Mouse (Mus musculus) ES-E14 (cell line): ENCODE measurements around the gene Szrd1. TPM values are rescaled to one million over a fixed set of nuclear protein-coding genes. Genes with fewer than 3 reads are reported as not detected.

ENCODE experiments used
- DNase-seq: peaks from one replicate; pipeline ENCODE4 v3.0.0-alpha.2; 2013; ENCODE audit warnings: low read depth, low spot score
- H3K27ac ChIP-seq: 2 replicates; pipeline ENCODE4 v1.5.1; 2012; ENCODE audit warnings: low read depth, mild to moderate bottlenecking, low read length, moderate library complexity, mixed read lengths; ENCODE audit not compliant: poor library complexity, insufficient read depth, severe bottlenecking
- H3K36me3 ChIP-seq: 2 replicates; pipeline ENCODE4 v1.6.1; 2012; ENCODE audit warnings: mild to moderate bottlenecking, low read length, moderate library complexity, mixed read lengths; ENCODE audit not compliant: control insufficient read depth, poor library complexity, insufficient read depth, severe bottlenecking
- H3K4me1 ChIP-seq, 2 experiments: fragments of 150-350 bp in 1 of 2; sonication (generic) in 1 of 2; 2 replicates each; pipeline ENCODE4 v1.6.1; 2012; ENCODE audit warnings: low read length in 2 of 2, mild to moderate bottlenecking in 1 of 2, mixed read lengths in 1 of 2; ENCODE audit not compliant: control insufficient read depth in 2 of 2, insufficient read depth in 2 of 2, poor library complexity in 1 of 2
- H3K4me3 ChIP-seq, 2 experiments: fragments of 150-350 bp in 1 of 2; sonication (generic) in 1 of 2; 2 replicates each; pipeline ENCODE4 v1.5.1; 2012; ENCODE audit warnings: low read length in 2 of 2, low read depth in 1 of 2, mild to moderate bottlenecking in 1 of 2, mixed read lengths in 1 of 2; ENCODE audit not compliant: insufficient read depth in 1 of 2, poor library complexity in 1 of 2, severe bottlenecking in 1 of 2
- H3K9ac ChIP-seq: 2 replicates; pipeline ENCODE4 v1.6.1; 2012; ENCODE audit warnings: low read depth, mild to moderate bottlenecking, low read length, mixed read lengths; ENCODE audit not compliant: poor library complexity, insufficient read depth, severe bottlenecking
- H3K9me3 ChIP-seq: fragments of 150-350 bp; sonication (generic); 2 replicates; pipeline ENCODE4 v1.6.1; 2012; ENCODE audit warnings: low read depth, mild to moderate bottlenecking, low read length; ENCODE audit not compliant: control insufficient read depth, insufficient read depth
- CHD2 ChIP-seq: IDR thresholded peaks from 2 replicates; pipeline ENCODE4 v1.6.1; 2014; ENCODE audit warnings: mild to moderate bottlenecking, low read depth, low read length, inconsistent platforms
- HCFC1 ChIP-seq: IDR thresholded peaks from 2 replicates; pipeline ENCODE4 v1.6.1; 2012; ENCODE audit warnings: low read length, inconsistent platforms, borderline replicate concordance; ENCODE audit not compliant: insufficient read depth
- MAFK ChIP-seq: IDR thresholded peaks from 2 replicates; pipeline ENCODE4 v1.6.1; 2014; ENCODE audit warnings: mild to moderate bottlenecking, low read depth, low read length, inconsistent platforms; ENCODE audit not compliant: insufficient read depth
- ZC3H11A ChIP-seq: IDR thresholded peaks from 2 replicates; pipeline ENCODE4 v1.6.1; 2012; ENCODE audit warnings: low read depth, mild to moderate bottlenecking, inconsistent platforms, low read length, borderline replicate concordance
- ZNF384 ChIP-seq: IDR thresholded peaks from 2 replicates; pipeline ENCODE4 v1.6.1; 2012; ENCODE audit warnings: low read depth, low read length, inconsistent platforms
- in situ Hi-C, 2 experiments: fragments of 600-800 bp; cut with MboI; formaldehyde crosslinking; loops; one replicate each; pipeline ENCODE4 v1.15.1; 2025; ENCODE audit warnings: low sequenced_read_pairs in 2 of 2, inconsistent platforms in 1 of 2; ENCODE audit not compliant: unreplicated experiment in 2 of 2
- total RNA-seq: library from RNA; depleted of rRNA; stranded (reverse); fragments of 300-350 nt; gene quantifications from 2 replicates; pipeline ENCODE4 v1.2.3, GENCODE M21; 2012

Gene Szrd1
- total RNA-seq, 1 experiment: 64.6 TPM

- H3K4me1 ChIP-seq: peaks cover 0 to 4% of the 10 kb centered on the region in 2 experiments; a peak in 1 of 4 replicates
These were observed 32.5 kb upstream of the Szrd1 start for GRCm38 (mm10) chr4:141172121-141172520.

DNA sequence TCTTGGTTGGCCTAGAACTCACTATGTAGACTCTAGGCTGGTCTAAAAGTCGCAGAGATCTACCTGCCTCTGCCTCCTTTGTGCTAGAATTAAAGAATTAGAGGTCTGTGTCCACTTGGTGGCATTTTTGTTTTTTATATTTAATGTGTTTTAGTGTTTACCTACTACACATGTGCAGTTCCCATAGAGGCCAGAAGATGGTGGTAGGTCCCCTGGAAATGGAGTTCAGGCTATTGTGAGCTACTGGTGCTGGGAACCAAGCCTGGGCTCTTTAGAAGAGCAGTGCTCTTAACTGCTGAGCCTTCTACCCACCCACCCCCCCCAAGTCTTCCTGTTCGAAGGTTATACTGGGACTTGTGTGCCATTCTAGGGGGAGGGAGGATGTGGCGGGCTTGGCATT lies 27.6 kb upstream of the Szrd1 start:
- in situ Hi-C loops: no loop called here
- peaks cover 18% of the 10 kb centered on the region for H3K36me3 ChIP-seq
- H3K27ac ChIP-seq: peak overlapping the region; percentile 92; the same call in 1 of the 2 replicates

More at GRCm38 (mm10) chr4:141172121-141172520, 32.5 kb upstream of the Szrd1 start:
- Histone ChIP-seq H3K9me3 (no peaks in the 10 kb centered on the region), H3K36me3 (peaks cover 30% of the 10 kb centered on the region), H3K9ac (no peak overlapping the region), H3K27ac (no peak overlapping the region), H3K4me3 (no peak overlapping the region)
- no peak for DNase-seq
- in situ Hi-C loops: no loop called here
- no peak for TF ChIP-seq MAFK
- TF ChIP-seq ZC3H11A: no peak
- TF ChIP-seq ZNF384: no peak
- no peak for TF ChIP-seq CHD2
- no peak for TF ChIP-seq HCFC1

GRCm38 (mm10) chr4:141165744-141166292 lies 26.2 kb upstream of the Szrd1 start:
- Histone ChIP-seq H3K9me3 (no peaks in the 10 kb centered on the region), H3K4me1 (peaks cover 12 to 15% of the 10 kb centered on the region in 2 experiments), H3K4me3 (peak overlapping the region in 1 of 2 experiments; percentile 41; a peak in 2 of 4 replicates), H3K9ac (no peak overlapping the region), H3K36me3 (peaks cover 6% of the 10 kb centered on the region), H3K27ac (peak overlapping the region; percentile 92)
- peak; percentile 77 for DNase-seq
- TF ChIP-seq MAFK (no peak), CHD2 (no peak), HCFC1 (no peak), ZNF384 (peak; percentile 81), ZC3H11A (no peak)
- in situ Hi-C loops: no loop called here

More for the DNA sequence above, 27.6 kb upstream of the Szrd1 start:
- H3K9ac ChIP-seq: no peak overlapping the region; the same call in 1 of the 2 replicates
- peaks cover 12 to 13% of the 10 kb centered on the region in 2 experiments for H3K4me1 ChIP-seq
- no peak overlapping the region for H3K4me3 ChIP-seq
- peak; percentile 29 for DNase-seq
- H3K9me3 ChIP-seq: no peaks in the 10 kb centered on the region
- TF ChIP-seq CHD2 (no peak), ZC3H11A (no peak), ZNF384 (no peak), HCFC1 (no peak)

DNA sequence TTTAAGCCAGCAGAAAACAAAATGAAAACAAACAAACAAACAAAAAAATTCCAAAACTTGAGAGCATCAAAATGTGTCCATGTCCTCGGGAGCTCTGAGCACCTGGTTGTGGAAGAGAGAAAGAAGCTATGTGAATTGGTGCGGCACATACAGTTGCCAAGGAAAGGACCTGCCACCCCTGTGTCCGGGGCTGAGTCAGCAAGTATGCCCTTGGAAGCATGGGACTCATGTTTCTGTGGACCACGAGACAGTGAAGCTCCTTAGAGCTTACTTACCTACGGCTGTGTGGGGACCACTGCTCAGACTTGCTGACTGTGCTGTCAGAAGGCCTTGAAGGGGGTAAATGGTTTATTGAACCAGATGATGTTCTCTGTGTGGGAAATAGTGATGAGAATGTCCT lies 24.2 kb upstream of the Szrd1 start:
- TF ChIP-seq HCFC1 (no peak), MAFK (peak; percentile 73)
- Histone ChIP-seq H3K36me3 (no peaks in the 10 kb centered on the region; the same call in 1 of the 2 replicates), H3K27ac (peak overlapping the region; percentile 32; the same call in 1 of the 2 replicates), H3K4me3 (0 out of 4 replicates have a peak overlapping the region, but pooled peaks of 1 of the 2 experiments have one; percentile 4), H3K9me3 (no peaks in the 10 kb centered on the region), H3K9ac (no peak overlapping the region), H3K4me1 (peaks cover 16 to 28% of the 10 kb centered on the region in 2 experiments)
- in situ Hi-C loops: no loop called here
- DNase-seq: no peak
